21 mouse cellular contexts compared by ENCODE assay signal in the genomic region with DNA sequence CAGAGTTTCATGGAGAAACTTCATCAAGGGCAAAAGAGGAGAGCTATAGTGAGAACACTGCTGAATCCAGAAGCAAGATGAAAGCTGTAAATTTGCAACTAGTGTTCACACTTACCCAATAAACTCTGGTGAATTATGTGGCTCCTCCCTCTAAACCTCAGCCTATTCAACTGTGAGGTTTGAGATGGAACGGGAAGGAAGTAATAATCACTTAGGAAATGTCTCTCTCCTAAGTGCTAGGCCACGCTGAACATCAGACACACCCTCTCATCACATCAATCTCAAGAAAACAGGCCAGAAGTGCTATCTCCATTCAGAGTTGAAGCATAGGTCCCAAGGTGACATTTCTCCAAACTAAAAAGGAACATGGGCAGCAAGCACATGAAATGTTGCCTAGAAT.
DNase-seq lines count a peak whose midpoint lies in the region; ATAC-seq and TF ChIP-seq lines count a peak whose summit lies in the region.
"Had no signal": no experiment of that assay in that cellular context is flagged by ENCODE, and none has a peak within 500 bp of the region (broad histone marks: within the 10 kb centered on the region; RNA-seq: fewer than 3 reads in every experiment).

No protein-coding gene starts in this region.

- ATAC-seq in intestine, postnatal 0 days = peak; percentile 65
- ATAC-seq in intestine, embryonic 15.5 days = no peak
- 0 out of 2 replicates have a peak, but pooled peaks have one; percentile 47 for ATAC-seq in common myeloid progenitor, adult 5-6 weeks (replicated peaks; ENCODE audit: low read depth, poor library complexity, severe bottlenecking)
- peak; percentile 44; the same call in 1 of the 2 replicates for ATAC-seq in megakaryocyte progenitor cell, adult 5-6 weeks (replicated peaks; ENCODE audit: poor library complexity)
- ATAC-seq: forebrain, embryonic 14.5 days; Patski had no signal

- 0 out of 2 replicates have a peak overlapping the region, but pooled peaks have one; percentile 54 for H3K27ac ChIP-seq in intestine, postnatal 0 days (ENCODE audit: low read depth, low read length)
- H3K27ac ChIP-seq in intestine, embryonic 15.5 days = no peak overlapping the region
- H3K27ac ChIP-seq: embryonic facial prominence, embryonic 15.5 days; forebrain, embryonic 10.5 days; gastrocnemius, adult 2 months; hindbrain, embryonic 15.5 days had no signal

- no peaks in the 10 kb centered on the region for H3K27me3 ChIP-seq in intestine, postnatal 0 days (replicated peaks; ENCODE audit: control insufficient read depth, insufficient read depth, low read length)
- H3K27me3 ChIP-seq in intestine, embryonic 15.5 days (replicated peaks) = no peaks in the 10 kb centered on the region
- H3K27me3 ChIP-seq: embryonic facial prominence, embryonic 15.5 days; heart, embryonic 12.5 days; hindbrain, embryonic 15.5 days; Patski had no signal

- H3K4me3 ChIP-seq in intestine, postnatal 0 days (ENCODE audit: low read depth, low read length) = no peak overlapping the region
- no peak overlapping the region for H3K4me3 ChIP-seq in intestine, embryonic 15.5 days (replicated peaks)
- H3K4me3 ChIP-seq: embryonic facial prominence, embryonic 15.5 days; erythroblast, embryonic 14.5 days; forebrain, embryonic 10.5 days; gastrocnemius, adult 2 months; heart, embryonic 12.5 days; hindbrain, embryonic 15.5 days had no signal

- H3K36me3 ChIP-seq in intestine, postnatal 0 days (ENCODE audit: control insufficient read depth, insufficient read depth) = no peaks in the 10 kb centered on the region
- no peaks in the 10 kb centered on the region for H3K36me3 ChIP-seq in intestine, embryonic 15.5 days
- H3K36me3 ChIP-seq: embryonic facial prominence, embryonic 15.5 days; forebrain, embryonic 10.5 days; heart, embryonic 12.5 days; hindbrain, embryonic 15.5 days had no signal

- H3K4me2 ChIP-seq in intestine, postnatal 0 days (replicated peaks; ENCODE audit: low read depth) = no peak overlapping the region
- H3K4me2 ChIP-seq in intestine, embryonic 15.5 days (replicated peaks) = no peak overlapping the region
- H3K4me2 ChIP-seq: embryonic facial prominence, embryonic 15.5 days; heart, embryonic 12.5 days; hindbrain, embryonic 15.5 days had no signal

- H3K9me3 ChIP-seq in intestine, postnatal 0 days (ENCODE audit: control insufficient read depth) = no peaks in the 10 kb centered on the region
- H3K9me3 ChIP-seq in intestine, embryonic 15.5 days = no peaks in the 10 kb centered on the region
- H3K9me3 ChIP-seq: embryonic facial prominence, embryonic 15.5 days; forebrain, embryonic 10.5 days; heart, embryonic 12.5 days; hindbrain, embryonic 15.5 days had no signal

- no peak for TF ChIP-seq CTCF in intestine, postnatal 0 days (IDR thresholded peaks at IDR 0.05; ENCODE audit: low read depth)

- peak; percentile 61 for DNase-seq in 416B (ENCODE audit: low read depth)
- no peak for DNase-seq in T-cell, adult 2 months (ENCODE audit: low spot score)
- no peak for DNase-seq in MN1 (ENCODE audit: low spot score)
- DNase-seq: adrenal gland, adult 8-10 months; adrenal gland, postnatal 36 days; cerebellum, adult 2 months; cerebellum, postnatal 10 days; embryo, embryonic 11 days; gastrocnemius, adult 2 months; gastrocnemius, postnatal 25 days had no signal

- H3K9ac ChIP-seq in intestine, postnatal 0 days (ENCODE audit: low read depth, low read length) = no peak overlapping the region
- H3K9ac ChIP-seq in intestine, embryonic 15.5 days = no peak overlapping the region
- H3K9ac ChIP-seq: embryonic facial prominence, embryonic 15.5 days; heart, embryonic 12.5 days; hindbrain, embryonic 15.5 days had no signal

- 18% methylated on average over 2 of the region's 2 CpGs for WGBS in intestine, postnatal 0 days
- 52% methylated on average over 2 of the region's 2 CpGs for WGBS in intestine, embryonic 15.5 days

- no peaks in the 10 kb centered on the region for H3K4me1 ChIP-seq in intestine, postnatal 0 days (replicated peaks; ENCODE audit: control insufficient read depth, insufficient read depth, low read length)
- no peaks in the 10 kb centered on the region for H3K4me1 ChIP-seq in intestine, embryonic 15.5 days (replicated peaks)
